Mouse (Mus musculus): ENCODE measurements around the gene Jhy. TPM values are rescaled to one million over a fixed set of nuclear protein-coding genes. Genes with fewer than 3 reads are reported as not detected.

Jhy gene
- total RNA-seq, 2 experiments from 2014 or later = 0.54 to 1.0 TPM

DNA sequence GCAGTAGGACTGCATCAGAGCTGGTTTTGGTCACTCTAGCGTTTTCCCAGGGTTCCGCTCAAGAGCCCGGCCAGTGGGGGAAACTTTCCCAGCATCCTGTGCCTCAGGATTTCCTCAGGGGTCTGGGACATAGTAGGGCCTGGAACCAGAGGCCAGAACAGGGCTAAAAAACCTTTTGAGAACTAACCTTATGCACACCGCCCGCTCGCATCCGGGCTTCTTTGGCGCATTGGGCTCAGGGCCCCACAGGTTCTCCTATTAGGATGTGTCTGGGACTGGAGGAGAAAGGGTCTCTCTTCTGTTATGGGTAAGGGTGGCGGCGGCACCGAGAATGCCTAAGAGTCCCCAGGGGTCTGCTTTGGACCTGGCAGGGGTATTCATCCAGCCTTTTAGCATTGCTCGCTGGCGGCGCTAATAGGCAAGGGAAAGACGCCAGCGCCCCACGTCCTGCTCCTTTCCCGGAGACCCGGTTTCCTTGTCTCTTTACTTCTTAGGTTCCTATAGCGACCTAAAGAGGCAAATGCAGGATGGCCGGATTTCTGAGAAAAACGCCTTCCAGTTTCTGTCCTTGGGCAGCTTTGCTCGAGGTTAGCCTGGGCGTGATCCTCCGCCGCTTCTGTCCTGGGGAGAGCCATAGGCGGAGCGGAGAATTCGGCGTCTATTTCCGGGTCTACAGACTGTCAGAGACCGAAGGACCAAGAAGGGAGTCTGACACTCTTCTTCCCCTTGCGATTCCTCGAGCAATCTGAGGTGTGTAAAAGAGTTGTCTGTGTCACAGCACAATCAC, 92.4 kb downstream of the Jhy start:
- intact Hi-C loops (cut with DNase I) = no loop called here
- DNase-seq = no peak

DNA sequence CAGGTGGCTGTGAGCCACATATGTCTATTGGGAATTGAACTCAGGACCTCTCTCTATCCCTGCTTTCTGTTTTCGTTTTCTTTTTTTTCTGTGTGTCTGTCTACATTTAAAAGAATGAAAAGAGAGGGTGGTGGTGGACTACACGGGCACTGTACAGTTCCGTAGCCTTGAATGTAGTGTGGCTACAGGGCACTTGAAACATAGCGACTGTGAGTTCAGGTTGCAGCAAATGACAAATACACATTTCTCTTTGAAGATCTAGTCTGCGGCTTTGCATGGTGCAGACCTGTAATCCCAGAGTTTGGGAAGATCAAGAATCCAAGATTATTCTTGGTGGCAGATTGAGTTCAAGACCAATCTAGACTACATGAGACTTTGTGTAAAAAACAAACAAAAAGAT, 93.6 kb downstream of the Jhy start:
- intact Hi-C loops (cut with DNase I) = no loop called here
- DNase-seq = no peak

DNA sequence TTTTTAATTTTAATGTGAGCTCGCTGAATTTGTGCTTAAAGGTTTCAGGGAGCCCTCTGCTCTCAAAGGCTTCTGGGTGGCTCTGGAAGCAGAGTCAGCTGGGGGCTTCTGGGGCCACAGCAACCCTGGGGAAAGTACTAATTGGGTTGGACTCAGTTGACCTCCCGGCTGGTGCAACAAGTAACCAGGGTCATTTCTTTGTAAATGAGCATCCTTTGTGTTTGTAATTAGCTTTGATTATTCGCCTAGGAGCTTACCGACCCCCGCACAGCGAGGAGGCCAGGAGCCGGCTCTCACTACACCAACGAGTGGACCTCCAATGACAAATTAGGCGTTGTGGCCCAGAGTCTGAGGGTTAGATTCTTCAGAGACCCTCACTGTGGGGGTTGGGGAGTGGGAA, 104.7 kb downstream of the Jhy start:
- no peak for DNase-seq
- intact Hi-C loops (cut with DNase I) = no loop called here

GRCm38 (mm10) chr9:40858461-40859160, 105.3 kb downstream of the Jhy start:
- DNase-seq = no peak
- intact Hi-C loops (cut with DNase I) = no loop called here

GRCm38 (mm10) chr9:40851515-40851914, 112.4 kb downstream of the Jhy start:
- DNase-seq = no peak
- intact Hi-C loops (cut with DNase I) = no loop called here

Other genes with a start within 250 kb of the Jhy start
- gene Hspa8, start 163.1 kb downstream of the Jhy start, total RNA-seq (2021) = 1,000 to 10,000 TPM; 2,038 to 2,082 TPM
- gene Bsx, start 90.0 kb downstream of the Jhy start, total RNA-seq (2021) = not detected
- under 1 TPM; 0.14 to 0.18 TPM for gene Crtam, start 40.5 kb upstream of the Jhy start, total RNA-seq (2021)
- 10 to 100 TPM; 24.9 to 29.0 TPM for gene Ubash3b, start 197.6 kb upstream of the Jhy start, total RNA-seq (2021)

Data from left cerebral cortex, postnatal 4 days (tissue).